Mouse (Mus musculus) gastrocnemius, adult 2 months (tissue): ENCODE measurements around the gene Rpia. TPM values are rescaled to one million over a fixed set of nuclear protein-coding genes. Genes with fewer than 3 reads are reported as not detected.

Experiments
- DNase-seq: peaks from one replicate; pipeline ENCODE4 v3.0.0; 2022
- H3K27ac ChIP-seq: fragments of 200-600 bp; 2 replicates; pipeline ENCODE4 v1.8.1; 2022; ENCODE audit warnings: mild to moderate bottlenecking
- H3K4me3 ChIP-seq: fragments of 200-600 bp; 2 replicates; pipeline ENCODE4 v1.8.1; 2022; ENCODE audit warnings: mild to moderate bottlenecking, moderate library complexity
- CTCF ChIP-seq: fragments of 200-600 bp; IDR thresholded peaks from 2 replicates; pipeline ENCODE4 v1.8.1; 2022; ENCODE audit warnings: antibody characterized with exemption, mild to moderate bottlenecking, moderate library complexity
- intact Hi-C: fragments of 180-260 bp; cut with DNase I; formaldehyde crosslinking; loops from one replicate; pipeline ENCODE4 v1.15.1; 2025
- total RNA-seq, 2 experiments: library from RNA; stranded (reverse); gene quantifications; 2 replicates each; pipeline ENCODE4 v1.2.3; 2021

Rpia gene
- total RNA-seq, 2 experiments from 2014 or later, result 17.3 to 18.1 TPM

DNA sequence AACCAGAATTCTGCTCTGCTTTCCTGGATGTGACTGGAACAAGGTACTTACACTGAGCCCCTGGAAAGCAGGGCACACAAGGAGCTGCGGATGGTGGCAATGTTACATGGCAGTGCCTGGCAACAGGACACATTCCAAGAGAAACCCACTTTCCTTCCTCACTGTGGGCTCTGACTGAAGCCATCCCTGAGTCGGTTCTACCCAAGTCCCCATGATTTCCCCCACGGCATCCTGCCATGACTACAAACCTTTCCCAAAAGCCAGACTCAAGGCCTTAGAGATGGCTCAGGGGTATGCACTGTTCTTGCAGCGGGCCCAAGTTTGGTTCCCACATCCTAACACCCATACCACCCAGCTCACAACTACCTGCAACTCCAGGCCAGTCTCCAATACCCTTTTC, 28.2 kb downstream of the Rpia start:
- no peak overlapping the region for H3K27ac ChIP-seq
- TF ChIP-seq CTCF, result no peak
- no peak overlapping the region for H3K4me3 ChIP-seq
- intact Hi-C loops, result no loop called here
- no peak for DNase-seq

- TF ChIP-seq CTCF, result no peak
- no peak overlapping the region for H3K27ac ChIP-seq
- no peak overlapping the region for H3K4me3 ChIP-seq
- DNase-seq, result no peak
- intact Hi-C loops, result no loop called here
These were observed 29.4 kb downstream of the Rpia start for GRCm38 (mm10) chr6:70762659-70763058.

- intact Hi-C loops, result no loop called here
- no peak overlapping the region for H3K4me3 ChIP-seq
- no peak for TF ChIP-seq CTCF
- no peak for DNase-seq
- no peak overlapping the region for H3K27ac ChIP-seq
These were observed 31.1 kb downstream of the Rpia start for GRCm38 (mm10) chr6:70760951-70761350.

DNA sequence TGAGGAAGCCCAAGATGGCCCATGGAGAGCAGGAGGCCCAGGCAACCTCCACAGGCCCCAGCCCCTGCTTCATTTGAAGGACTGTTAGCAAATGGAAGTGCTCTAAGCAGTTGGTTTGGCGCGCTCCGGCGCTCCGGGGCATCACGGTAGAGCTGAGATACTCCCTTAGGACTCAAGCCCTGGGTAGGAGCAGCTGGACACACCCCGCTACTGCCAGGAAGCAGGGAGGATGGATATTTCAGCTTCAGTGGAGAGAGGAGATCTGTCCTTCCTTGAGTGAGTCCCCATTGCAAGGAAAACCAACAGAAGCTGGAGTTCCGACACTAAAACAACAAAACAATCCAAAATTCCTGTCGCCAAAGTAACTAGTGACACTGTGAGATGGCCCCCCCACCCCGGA, 37.2 kb downstream of the Rpia start:
- TF ChIP-seq CTCF, result no peak
- no peak overlapping the region for H3K27ac ChIP-seq
- no peak for DNase-seq
- no peak overlapping the region for H3K4me3 ChIP-seq
- intact Hi-C loops, result no loop called here

GRCm38 (mm10) chr6:70752351-70752750, 39.7 kb downstream of the Rpia start:
- intact Hi-C loops, result loop anchor here (2.0 kb wide), 1 partner anchor 38 kb away; no protein-coding TSS in a partner anchor
- peak; percentile 66 for TF ChIP-seq CTCF
- no peak overlapping the region for H3K4me3 ChIP-seq

GRCm38 (mm10) chr6:70751898-70752273, 40.1 kb downstream of the Rpia start:
- Histone ChIP-seq H3K27ac (no peak overlapping the region), H3K4me3 (no peak overlapping the region)
- no peak for TF ChIP-seq CTCF
- DNase-seq, result no peak
- intact Hi-C loops, result loop anchor here (2.0 kb wide), 1 partner anchor 37 kb away; no protein-coding TSS in a partner anchor

More at GRCm38 (mm10) chr6:70752351-70752750, 39.7 kb downstream of the Rpia start:
- H3K27ac ChIP-seq, result no peak overlapping the region
- peak; percentile 27 for DNase-seq

GRCm38 (mm10) chr6:70751251-70751897, 40.7 kb downstream of the Rpia start:
- no peak for DNase-seq
- Histone ChIP-seq H3K27ac (no peak overlapping the region), H3K4me3 (no peak overlapping the region)
- intact Hi-C loops, result no loop called here
- TF ChIP-seq CTCF, result no peak

DNA sequence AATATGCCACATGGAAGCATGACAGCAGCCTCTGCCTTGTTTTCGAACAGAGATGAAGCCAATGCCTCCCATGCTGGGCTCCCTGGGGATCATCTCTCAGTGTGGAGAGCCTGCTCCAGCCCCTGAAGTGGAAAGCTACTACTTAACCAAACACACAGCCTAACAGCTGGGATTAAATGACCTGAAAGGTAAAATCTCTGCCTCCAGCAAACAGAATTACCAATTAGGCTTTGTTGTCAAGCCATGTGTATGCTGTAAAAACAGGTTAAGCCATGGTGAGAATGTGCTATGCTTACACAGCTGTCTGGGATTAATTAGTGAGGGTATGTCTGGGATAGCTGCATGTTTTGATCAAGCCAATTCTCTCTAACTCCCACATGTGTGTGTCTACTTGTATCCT, 42.3 kb downstream of the Rpia start:
- intact Hi-C loops, result no loop called here
- Histone ChIP-seq H3K27ac (no peak overlapping the region), H3K4me3 (no peak overlapping the region)
- no peak for TF ChIP-seq CTCF
- DNase-seq, result no peak

- no peak for TF ChIP-seq CTCF
- DNase-seq, result no peak
- no peak overlapping the region for H3K4me3 ChIP-seq
- H3K27ac ChIP-seq, result no peak overlapping the region
- intact Hi-C loops, result no loop called here
These were observed 44.3 kb downstream of the Rpia start for GRCm38 (mm10) chr6:70747702-70748101.

GRCm38 (mm10) chr6:70743902-70744301, 48.1 kb downstream of the Rpia start:
- Histone ChIP-seq H3K4me3 (no peak overlapping the region), H3K27ac (no peak overlapping the region)
- intact Hi-C loops, result no loop called here
- DNase-seq, result no peak
- no peak for TF ChIP-seq CTCF

DNA sequence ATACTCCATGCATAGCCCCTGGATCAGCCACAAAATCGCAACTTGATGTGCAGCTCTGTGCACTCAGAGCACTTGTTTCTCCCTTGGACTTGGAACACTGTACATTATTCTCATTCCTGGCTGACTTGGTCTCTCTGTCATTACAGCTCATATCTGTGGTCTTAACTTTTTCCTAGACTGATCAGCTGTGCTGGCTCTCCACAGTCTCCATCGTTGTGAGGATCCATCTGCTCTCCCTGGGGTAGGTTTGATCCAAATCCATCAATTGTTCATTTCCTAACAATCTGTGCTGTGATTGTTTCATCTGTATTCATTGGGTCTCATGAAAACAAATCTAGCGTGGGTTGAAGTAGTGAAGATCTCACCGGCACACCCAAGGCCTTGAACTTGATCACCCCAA, 49.2 kb downstream of the Rpia start:
- Histone ChIP-seq H3K4me3 (no peak overlapping the region), H3K27ac (no peak overlapping the region)
- no peak for TF ChIP-seq CTCF
- intact Hi-C loops, result no loop called here
- no peak for DNase-seq

GRCm38 (mm10) chr6:70740535-70740934, 51.5 kb downstream of the Rpia start:
- H3K27ac ChIP-seq, result no peak overlapping the region
- H3K4me3 ChIP-seq, result no peak overlapping the region
- no peak for TF ChIP-seq CTCF
- intact Hi-C loops, result no loop called here
- DNase-seq, result no peak

DNA sequence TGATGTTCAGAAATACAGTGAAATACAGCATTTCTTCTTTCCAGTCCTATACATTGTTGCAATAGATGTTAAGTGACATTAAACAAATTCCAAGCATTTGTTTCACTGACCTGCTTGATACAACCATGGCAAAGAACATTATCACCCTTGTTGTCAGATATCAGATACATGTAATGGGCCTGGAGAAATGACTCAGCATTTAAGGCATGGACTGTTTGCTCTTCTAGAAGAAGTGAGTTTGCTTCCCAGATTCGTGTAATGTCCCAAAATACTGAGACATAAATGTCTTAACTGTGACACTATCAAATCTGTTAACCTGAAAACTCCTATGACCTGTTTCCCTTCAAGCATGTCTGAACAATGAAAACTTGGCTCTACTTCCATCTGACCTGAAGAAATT, 52.6 kb downstream of the Rpia start:
- intact Hi-C loops, result no loop called here
- TF ChIP-seq CTCF, result no peak
- DNase-seq, result no peak

DNA sequence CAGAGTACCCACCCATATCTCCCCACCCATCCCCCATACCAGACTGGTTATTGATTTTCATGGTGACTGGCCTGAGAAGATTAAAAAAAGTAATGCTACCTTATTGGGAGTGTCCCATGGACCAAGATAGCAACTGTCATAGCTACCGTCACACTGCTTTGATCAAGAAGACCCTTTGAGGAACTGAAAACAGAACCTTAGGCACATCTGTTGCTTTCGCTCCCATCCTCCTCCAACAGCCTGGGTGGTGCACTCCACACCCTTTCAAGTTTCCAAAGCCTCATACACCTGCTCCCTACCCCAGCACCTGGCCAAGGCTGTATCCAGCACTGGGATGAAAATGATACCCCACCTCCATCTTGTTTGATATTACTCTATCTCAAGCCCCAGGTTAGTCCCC, 56.5 kb downstream of the Rpia start:
- Histone ChIP-seq H3K27ac (no peak overlapping the region), H3K4me3 (no peak overlapping the region)
- no peak for DNase-seq
- intact Hi-C loops, result no loop called here
- TF ChIP-seq CTCF, result no peak

More for the DNA sequence above, 52.6 kb downstream of the Rpia start:
- H3K27ac ChIP-seq, result no peak overlapping the region
- no peak overlapping the region for H3K4me3 ChIP-seq
